Mouse (Mus musculus) liver, adult 2 months (tissue): ENCODE measurements around the gene Gm17651.

ENCODE experiments used
- CTCF ChIP-seq: fragments of 200-500 bp; IDR thresholded peaks from 2 replicates; pipeline ENCODE4 v1.5.1; 2011; ENCODE audit warnings: low read depth, low read length, control low read depth
- POLR2A ChIP-seq: fragments of 200-500 bp; IDR thresholded peaks from 2 replicates; pipeline ENCODE4 v1.6.1; 2011; ENCODE audit warnings: low read length, control low read depth; ENCODE audit not compliant: insufficient read depth; ENCODE audit errors: extremely low read depth

- no peak for TF ChIP-seq POLR2A
- no peak for TF ChIP-seq CTCF
Observed at GRCm38 (mm10) chr3:97701198-97701597, 26.7 kb upstream of the Gm17651 start.
